Mouse (Mus musculus): ENCODE results near the gene Ppp2r3a. TPM values are rescaled to one million over a fixed set of nuclear protein-coding genes. Genes with fewer than 3 reads are reported as not detected.

Ppp2r3a gene
- polyA plus RNA-seq, 1 experiment, result 35.4 TPM

GRCm38 (mm10) chr9:101206516-101206915, 45.1 kb downstream of the Ppp2r3a start:
- TF ChIP-seq CTCF (IDR thresholded peaks at IDR 0.05; ENCODE audit: borderline replicate concordance, extremely low read depth, insufficient read depth, insufficient read length), result no peak
- DNase-seq (ENCODE audit: low read depth), result no peak

GRCm38 (mm10) chr9:101205216-101205615, 46.4 kb downstream of the Ppp2r3a start:
- TF ChIP-seq POLR2A (IDR thresholded peaks at IDR 0.05; ENCODE audit: borderline replicate concordance, extremely low read depth, insufficient read depth, insufficient read length, poor library complexity, severe bottlenecking) (no peak), CTCF (IDR thresholded peaks at IDR 0.05; ENCODE audit: borderline replicate concordance, extremely low read depth, insufficient read depth, insufficient read length) (no peak)
- DNase-seq (ENCODE audit: low read depth), result no peak

- TF ChIP-seq POLR2A (IDR thresholded peaks at IDR 0.05; ENCODE audit: borderline replicate concordance, extremely low read depth, insufficient read depth, insufficient read length, poor library complexity, severe bottlenecking) (no peak), CTCF (IDR thresholded peaks at IDR 0.05; ENCODE audit: borderline replicate concordance, extremely low read depth, insufficient read depth, insufficient read length) (no peak; the same call in 1 of the 2 replicates)
- DNase-seq (ENCODE audit: low read depth), result no peak
These were observed 47.5 kb downstream of the Ppp2r3a start for GRCm38 (mm10) chr9:101204059-101204458.

- TF ChIP-seq CTCF (IDR thresholded peaks at IDR 0.05; ENCODE audit: borderline replicate concordance, extremely low read depth, insufficient read depth, insufficient read length), result no peak
- TF ChIP-seq POLR2A (IDR thresholded peaks at IDR 0.05; ENCODE audit: borderline replicate concordance, extremely low read depth, insufficient read depth, insufficient read length, poor library complexity, severe bottlenecking), result no peak
- DNase-seq (ENCODE audit: low read depth), result peak; percentile 38
These were observed 51.0 kb downstream of the Ppp2r3a start for GRCm38 (mm10) chr9:101200627-101201026.

DNA sequence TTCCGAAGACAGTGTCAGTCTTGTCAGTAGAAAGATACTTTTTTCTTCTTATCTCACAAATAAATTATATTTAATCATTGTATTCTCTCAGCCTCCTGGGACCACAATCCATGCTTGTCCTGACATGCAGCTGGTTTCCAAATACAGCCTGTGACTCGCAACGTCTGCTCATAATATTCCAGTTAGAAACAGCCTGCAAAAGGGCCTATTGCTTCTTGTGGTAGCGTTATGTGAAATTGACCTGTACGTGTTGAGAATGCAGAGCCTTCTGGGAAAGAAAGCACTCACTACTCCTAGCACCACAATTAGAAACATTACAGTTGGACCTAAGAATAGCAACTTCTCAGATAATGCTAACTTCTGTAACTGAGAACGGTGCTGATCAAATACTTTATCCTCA, 52.8 kb downstream of the Ppp2r3a start:
- TF ChIP-seq CTCF (IDR thresholded peaks at IDR 0.05; ENCODE audit: borderline replicate concordance, extremely low read depth, insufficient read depth, insufficient read length) (no peak), POLR2A (IDR thresholded peaks at IDR 0.05; ENCODE audit: borderline replicate concordance, extremely low read depth, insufficient read depth, insufficient read length, poor library complexity, severe bottlenecking) (no peak)
- peak; percentile 18 for DNase-seq (ENCODE audit: low read depth)

DNA sequence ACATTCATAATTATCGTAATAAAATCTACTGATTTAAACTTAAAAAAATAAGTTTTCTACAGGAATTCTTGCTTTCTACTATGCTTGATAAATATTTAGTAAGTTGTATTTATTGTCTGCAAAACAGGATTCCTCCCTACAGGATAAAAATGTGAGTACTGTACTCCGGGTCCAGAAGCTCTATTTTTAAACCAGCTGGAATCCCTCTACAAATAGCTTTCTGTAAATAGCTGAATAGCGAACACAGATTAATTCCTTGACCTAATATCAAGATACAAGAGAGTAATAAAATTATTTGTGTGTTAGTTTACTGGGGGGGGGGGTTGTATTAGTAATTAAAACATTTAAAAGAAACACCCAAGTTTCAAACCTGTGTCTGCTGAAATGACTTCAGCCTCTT, 53.3 kb downstream of the Ppp2r3a start:
- TF ChIP-seq CTCF (IDR thresholded peaks at IDR 0.05; ENCODE audit: borderline replicate concordance, extremely low read depth, insufficient read depth, insufficient read length) (no peak), POLR2A (IDR thresholded peaks at IDR 0.05; ENCODE audit: borderline replicate concordance, extremely low read depth, insufficient read depth, insufficient read length, poor library complexity, severe bottlenecking) (no peak)
- DNase-seq (ENCODE audit: low read depth), result no peak

DNA sequence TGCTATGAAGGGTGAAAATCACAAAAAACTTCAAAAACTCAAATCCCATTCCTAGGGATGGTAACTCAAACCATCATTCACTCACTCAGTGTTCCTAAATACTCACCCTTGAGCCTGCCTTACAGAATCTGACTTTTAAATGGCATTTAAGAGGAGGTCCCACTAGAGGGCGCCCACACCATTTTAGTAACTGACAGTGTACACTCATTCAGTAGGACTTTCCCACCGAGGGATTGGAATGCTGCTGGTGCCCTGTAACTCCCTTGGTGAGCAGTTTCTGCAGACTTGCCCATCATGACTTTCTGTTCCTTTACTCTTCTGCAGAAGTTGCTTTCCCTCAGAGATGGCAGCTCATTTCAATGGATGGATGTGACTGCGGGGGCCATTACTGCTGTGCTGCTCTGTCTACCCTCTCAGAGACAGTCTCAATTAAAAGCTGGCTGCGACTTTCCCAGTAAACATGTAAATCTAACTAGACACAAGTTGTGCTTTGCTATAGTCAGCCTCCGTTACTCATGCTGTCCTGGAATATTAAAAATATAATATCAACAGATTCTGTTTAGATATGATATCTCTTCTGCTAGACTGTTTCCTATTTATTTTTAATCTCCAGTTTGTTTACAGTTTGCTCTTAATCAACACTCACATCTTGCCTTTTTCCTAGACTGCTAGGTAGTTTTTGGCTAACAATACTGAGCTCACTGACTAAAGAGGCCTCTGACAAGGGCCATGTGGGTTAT, 69.5 kb downstream of the Ppp2r3a start:
- peak; percentile 71; the same call in 1 of the 2 replicates for TF ChIP-seq CTCF (IDR thresholded peaks at IDR 0.05; ENCODE audit: borderline replicate concordance, extremely low read depth, insufficient read depth, insufficient read length)
- no peak for TF ChIP-seq POLR2A (IDR thresholded peaks at IDR 0.05; ENCODE audit: borderline replicate concordance, extremely low read depth, insufficient read depth, insufficient read length, poor library complexity, severe bottlenecking)

GRCm38 (mm10) chr9:101181291-101181690, 70.3 kb downstream of the Ppp2r3a start:
- TF ChIP-seq CTCF (IDR thresholded peaks at IDR 0.05; ENCODE audit: borderline replicate concordance, extremely low read depth, insufficient read depth, insufficient read length) (no peak), POLR2A (IDR thresholded peaks at IDR 0.05; ENCODE audit: borderline replicate concordance, extremely low read depth, insufficient read depth, insufficient read length, poor library complexity, severe bottlenecking) (no peak)

More for the DNA sequence above, 69.5 kb downstream of the Ppp2r3a start:
- peak; percentile 95 for DNase-seq (ENCODE audit: low read depth)

GRCm38 (mm10) chr9:101180234-101180633, 71.4 kb downstream of the Ppp2r3a start:
- TF ChIP-seq POLR2A (IDR thresholded peaks at IDR 0.05; ENCODE audit: borderline replicate concordance, extremely low read depth, insufficient read depth, insufficient read length, poor library complexity, severe bottlenecking) (no peak), CTCF (IDR thresholded peaks at IDR 0.05; ENCODE audit: borderline replicate concordance, extremely low read depth, insufficient read depth, insufficient read length) (no peak)
- peak; percentile 87 for DNase-seq (ENCODE audit: low read depth)

More at GRCm38 (mm10) chr9:101181291-101181690, 70.3 kb downstream of the Ppp2r3a start:
- DNase-seq (ENCODE audit: low read depth), result no peak

DNA sequence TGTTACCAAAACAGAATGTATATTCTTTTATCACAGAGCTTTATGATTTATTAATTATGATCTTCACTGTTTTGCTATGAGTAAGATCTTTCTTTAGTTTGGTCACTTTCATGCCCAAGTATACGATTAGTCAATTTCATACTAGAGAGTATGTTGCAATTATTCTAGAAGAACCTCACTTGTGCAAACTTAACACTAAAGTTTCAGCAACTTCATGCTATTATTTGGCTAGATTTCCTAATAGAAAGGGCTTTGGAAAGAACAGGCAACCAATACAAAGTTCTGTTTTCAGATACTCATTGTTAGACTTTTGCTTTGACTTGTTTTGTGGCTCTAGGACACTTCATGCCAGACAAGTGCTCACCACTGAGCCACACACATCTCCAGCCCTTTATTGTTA, 91.0 kb downstream of the Ppp2r3a start:
- DNase-seq (ENCODE audit: low read depth), result no peak
- TF ChIP-seq POLR2A (IDR thresholded peaks at IDR 0.05; ENCODE audit: borderline replicate concordance, extremely low read depth, insufficient read depth, insufficient read length, poor library complexity, severe bottlenecking) (no peak), CTCF (IDR thresholded peaks at IDR 0.05; ENCODE audit: borderline replicate concordance, extremely low read depth, insufficient read depth, insufficient read length) (no peak)

DNA sequence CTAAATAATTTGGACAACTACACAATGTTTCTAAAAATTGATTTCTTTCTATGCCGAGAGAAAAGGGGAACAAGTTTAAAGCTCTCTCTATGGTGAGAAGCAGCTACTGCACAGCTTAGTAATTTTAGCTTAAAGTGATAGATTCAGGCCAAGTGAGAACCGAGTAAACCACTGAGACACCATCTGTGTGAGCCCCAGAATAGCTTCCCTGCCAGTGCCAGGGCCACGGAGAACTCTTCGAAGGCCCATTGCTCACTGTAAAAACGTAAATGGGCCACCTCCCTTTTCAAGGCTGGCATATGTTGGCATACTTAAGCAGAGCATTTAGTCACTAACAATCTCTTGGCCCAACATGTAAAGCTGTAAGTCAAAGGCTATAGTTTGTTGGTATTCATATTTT, 91.5 kb downstream of the Ppp2r3a start:
- TF ChIP-seq CTCF (IDR thresholded peaks at IDR 0.05; ENCODE audit: borderline replicate concordance, extremely low read depth, insufficient read depth, insufficient read length) (no peak), POLR2A (IDR thresholded peaks at IDR 0.05; ENCODE audit: borderline replicate concordance, extremely low read depth, insufficient read depth, insufficient read length, poor library complexity, severe bottlenecking) (no peak)
- DNase-seq (ENCODE audit: low read depth), result no peak

DNA sequence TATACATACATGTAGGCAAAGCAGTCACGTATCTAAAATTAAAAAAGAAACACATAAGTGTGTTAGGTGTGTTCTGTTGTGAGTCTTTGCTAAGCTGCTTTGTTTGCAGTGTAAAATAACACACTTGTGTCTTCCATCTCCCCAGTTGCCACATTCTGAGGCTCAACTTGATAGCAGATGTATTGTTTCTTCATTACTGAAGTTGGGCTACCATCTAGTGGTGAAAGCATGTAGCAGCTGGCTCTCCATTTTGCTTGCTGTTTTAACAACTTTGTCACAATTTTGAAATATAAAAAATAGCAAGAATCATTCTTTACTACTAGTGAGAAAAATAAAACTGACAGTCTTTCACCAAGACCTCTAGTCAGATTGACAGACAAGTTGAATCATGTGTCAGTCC, 92.2 kb downstream of the Ppp2r3a start:
- TF ChIP-seq CTCF (IDR thresholded peaks at IDR 0.05; ENCODE audit: borderline replicate concordance, extremely low read depth, insufficient read depth, insufficient read length), result peak; percentile 57; the same call in 1 of the 2 replicates
- no peak for TF ChIP-seq POLR2A (IDR thresholded peaks at IDR 0.05; ENCODE audit: borderline replicate concordance, extremely low read depth, insufficient read depth, insufficient read length, poor library complexity, severe bottlenecking)
- peak; percentile 78 for DNase-seq (ENCODE audit: low read depth)

Measured in brain, embryonic 14.5 days (tissue).